Mouse (Mus musculus) CH12.LX (cell line): ENCODE data around the gene Rrm1.

Experiments
- EP300 ChIP-seq: IDR thresholded peaks from 2 replicates; pipeline ENCODE4 v1.6.1; 2011; ENCODE audit warnings: low read length, improper control_type of control experiment
- POLR2A ChIP-seq: IDR thresholded peaks from 2 replicates; pipeline ENCODE4 v1.6.1; 2011; ENCODE audit warnings: low read depth, mild to moderate bottlenecking, improper control_type of control experiment, low read length

GRCm38 (mm10) chr7:102467566-102467965, 26.1 kb downstream of the Rrm1 start:
- no peak for TF ChIP-seq POLR2A
- TF ChIP-seq EP300: no peak
